In genomic region chr17:5331387-5331786, GRCm38 (mm10) we compare ENCODE assay signal across 11 mouse cellular contexts.
A peak's percentile ranks its signal among the peaks of the same experiment; 100 is the strongest.
DNase-seq lines count a peak whose midpoint lies in the region; ATAC-seq and TF ChIP-seq lines count a peak whose summit lies in the region.
"Had no signal": no experiment of that assay in that cellular context is flagged by ENCODE, and none has a peak within 500 bp of the region (broad histone marks: within the 10 kb centered on the region; RNA-seq: fewer than 3 reads in every experiment).

No protein-coding gene starts in this region.

- H3K27ac ChIP-seq in forebrain, postnatal 0 days (ENCODE audit: low read depth, low read length): no peak overlapping the region
- H3K27ac ChIP-seq in forebrain, embryonic 16.5 days (ENCODE audit: low read length): no peak overlapping the region
- H3K27ac ChIP-seq in liver, embryonic 14.5 days: no peak overlapping the region
- H3K27ac ChIP-seq in liver, embryonic 11.5 days (ENCODE audit: low read depth, low read length): no peak overlapping the region
- H3K27ac ChIP-seq: forebrain, embryonic 15.5 days; limb, embryonic 12.5 days had no signal

- no peaks in the 10 kb centered on the region for H3K27me3 ChIP-seq in forebrain, postnatal 0 days (ENCODE audit: insufficient read depth, low read length)
- H3K27me3 ChIP-seq in forebrain, embryonic 16.5 days (replicated peaks; ENCODE audit: control insufficient read depth, insufficient read depth, low read length): no peaks in the 10 kb centered on the region
- no peaks in the 10 kb centered on the region for H3K27me3 ChIP-seq in liver, embryonic 14.5 days (ENCODE audit: control insufficient read depth, insufficient read depth, low read length)
- no peaks in the 10 kb centered on the region; the same call in 1 of the 2 replicates for H3K27me3 ChIP-seq in liver, embryonic 11.5 days (replicated peaks; ENCODE audit: control insufficient read depth, insufficient read depth, low read length)
- H3K27me3 ChIP-seq: forebrain, embryonic 15.5 days; limb, embryonic 12.5 days had no signal

- peak; percentile 57 for TF ChIP-seq CTCF in forebrain, postnatal 0 days (IDR thresholded peaks at IDR 0.05; ENCODE audit: low read depth)
- TF ChIP-seq CTCF in liver, embryonic 14.5 days (IDR thresholded peaks at IDR 0.05; ENCODE audit: low read depth): peak; percentile 60

- H3K36me3 ChIP-seq in forebrain, postnatal 0 days (ENCODE audit: insufficient read depth): peaks cover 75% of the 10 kb centered on the region
- H3K36me3 ChIP-seq in forebrain, embryonic 16.5 days (ENCODE audit: control insufficient read depth, insufficient read depth): peaks cover 24% of the 10 kb centered on the region
- H3K36me3 ChIP-seq in liver, embryonic 14.5 days (replicated peaks; ENCODE audit: control insufficient read depth, insufficient read depth, low read depth): peaks cover 2% of the 10 kb centered on the region; the same call in 1 of the 2 replicates
- H3K36me3 ChIP-seq in liver, embryonic 11.5 days (ENCODE audit: control insufficient read depth, insufficient read depth, low read length): peaks cover 19% of the 10 kb centered on the region; the same call in 1 of the 2 replicates

- no peak overlapping the region for H3K4me3 ChIP-seq in forebrain, postnatal 0 days (ENCODE audit: low read depth, low read length)
- no peak overlapping the region for H3K4me3 ChIP-seq in forebrain, embryonic 16.5 days (replicated peaks; ENCODE audit: low read length)
- H3K4me3 ChIP-seq in liver, embryonic 14.5 days (ENCODE audit: insufficient read depth in 1 of 2, low read depth in 2 of 2, low read length in 2 of 2): no peak overlapping the region
- H3K4me3 ChIP-seq in liver, embryonic 11.5 days (ENCODE audit: low read depth, low read length): no peak overlapping the region
- H3K4me3 ChIP-seq: forebrain, embryonic 15.5 days; limb, embryonic 12.5 days had no signal

- WGBS in forebrain, postnatal 0 days: 71% methylated on average over 1 of the region's 1 CpGs
- 75% methylated on average over 1 of the region's 1 CpGs for WGBS in forebrain, embryonic 16.5 days
- 62% methylated on average over 1 of the region's 1 CpGs for WGBS in liver, embryonic 14.5 days (ENCODE audit: insufficient replicate concordance)
- 78% methylated on average over 1 of the region's 1 CpGs for WGBS in liver, embryonic 11.5 days

- no peak overlapping the region for H3K9ac ChIP-seq in forebrain, postnatal 0 days
- H3K9ac ChIP-seq in forebrain, embryonic 16.5 days (replicated peaks; ENCODE audit: low read depth, low read length): no peak overlapping the region
- no peak overlapping the region for H3K9ac ChIP-seq in liver, embryonic 14.5 days (replicated peaks)
- no peak overlapping the region for H3K9ac ChIP-seq in liver, embryonic 11.5 days (ENCODE audit: low read depth, low read length)
- H3K9ac ChIP-seq: forebrain, embryonic 15.5 days; limb, embryonic 12.5 days had no signal

- ATAC-seq in forebrain, postnatal 0 days: no peak
- ATAC-seq in forebrain, embryonic 16.5 days: no peak
- ATAC-seq in liver, embryonic 14.5 days (ENCODE audit: insufficient read depth): no peak
- ATAC-seq in liver, embryonic 11.5 days (replicated peaks; ENCODE audit: low FRiP score): no peak
- ATAC-seq in megakaryocyte progenitor cell, adult 5-6 weeks (replicated peaks; ENCODE audit: poor library complexity): peak; percentile 34; the same call in 1 of the 2 replicates
- ATAC-seq: forebrain, embryonic 15.5 days had no signal

- no peaks in the 10 kb centered on the region for H3K4me1 ChIP-seq in forebrain, postnatal 0 days (ENCODE audit: insufficient read depth)
- H3K4me1 ChIP-seq in forebrain, embryonic 16.5 days (replicated peaks; ENCODE audit: control insufficient read depth, insufficient read depth, low read length): peaks cover 13% of the 10 kb centered on the region
- no peaks in the 10 kb centered on the region for H3K4me1 ChIP-seq in liver, embryonic 14.5 days (replicated peaks; ENCODE audit: control insufficient read depth in 2 of 2, insufficient read depth in 2 of 2, low read length in 1 of 2)
- no peaks in the 10 kb centered on the region; the same call in 1 of the 2 replicates for H3K4me1 ChIP-seq in liver, embryonic 11.5 days (replicated peaks; ENCODE audit: control insufficient read depth, insufficient read depth, low read length)
- H3K4me1 ChIP-seq: limb, embryonic 12.5 days had no signal

- no peak overlapping the region for H3K4me2 ChIP-seq in forebrain, postnatal 0 days (ENCODE audit: low read depth)
- H3K4me2 ChIP-seq in forebrain, embryonic 16.5 days (ENCODE audit: low read length): no peak overlapping the region
- no peak overlapping the region for H3K4me2 ChIP-seq in liver, embryonic 14.5 days (ENCODE audit: low read depth)
- H3K4me2 ChIP-seq in liver, embryonic 11.5 days: no peak overlapping the region
- H3K4me2 ChIP-seq: forebrain, embryonic 15.5 days; limb, embryonic 12.5 days had no signal

- no peaks in the 10 kb centered on the region for H3K9me3 ChIP-seq in forebrain, postnatal 0 days (ENCODE audit: low read length)
- H3K9me3 ChIP-seq in forebrain, embryonic 16.5 days (ENCODE audit: control insufficient read depth, low read length): no peaks in the 10 kb centered on the region
- no peaks in the 10 kb centered on the region for H3K9me3 ChIP-seq in liver, embryonic 14.5 days (ENCODE audit: control insufficient read depth, low read length)
- H3K9me3 ChIP-seq in liver, embryonic 11.5 days (ENCODE audit: control insufficient read depth, low read length): no peaks in the 10 kb centered on the region
- H3K9me3 ChIP-seq: forebrain, embryonic 15.5 days; limb, embryonic 12.5 days had no signal

- DNase-seq in forebrain, postnatal 0 days: no peak
- peak in 1 of 3 experiments; percentile 5 for DNase-seq in liver, embryonic 14.5 days (ENCODE audit: low read depth in 3 of 3, low spot score in 3 of 3)
- DNase-seq in liver, embryonic 11.5 days (ENCODE audit: low spot score): no peak
- DNase-seq in ES-CJ7 (ENCODE audit: low read depth, low spot score): peak; percentile 27
- no peak for DNase-seq in urinary bladder, postnatal 10 days (ENCODE audit: low spot score)
- DNase-seq in heart, adult 9 months (ENCODE audit: low spot score in 2 of 2): no peak
- DNase-seq: heart, postnatal 4 days had no signal

- no peak for TF ChIP-seq EP300 in liver, embryonic 14.5 days (IDR thresholded peaks at IDR 0.05; ENCODE audit: low read depth)
